Mouse (Mus musculus): Measurements from ENCODE around the gene Omp. TPM values are rescaled to one million over a fixed set of nuclear protein-coding genes. Genes with fewer than 3 reads are reported as not detected.

Gene Omp
- polyA plus RNA-seq, 1 experiment from 2014 or later, result 0.28 TPM

GRCm38 (mm10) chr7:98177929-98178559 is 32.7 kb upstream of the Omp start, which contains the start of gene Capn5:
Gene Capn5, minus strand, starts transcription at chr7:98178274.
- H3K36me3 ChIP-seq, result no peaks in the 10 kb centered on the region
- H3K4me3 ChIP-seq (replicated peaks), result peak within 1 kb of the TSS; percentile 72
- H3K4me1 ChIP-seq (replicated peaks), result peaks cover 18% of the 10 kb centered on the region
- no peak within 1 kb of the TSS for H3K27ac ChIP-seq
- ATAC-seq, result peak; percentile 90
- peak within 1 kb of the TSS; percentile 72 for H3K9ac ChIP-seq (replicated peaks)
- peak within 1 kb of the TSS; percentile 73 for H3K4me2 ChIP-seq (replicated peaks)
- 3% methylated on average over 35 of the region's 44 CpGs for WGBS
- peaks cover 38% of the 10 kb centered on the region for H3K27me3 ChIP-seq
- H3K9me3 ChIP-seq, result no peaks in the 10 kb centered on the region

DNA sequence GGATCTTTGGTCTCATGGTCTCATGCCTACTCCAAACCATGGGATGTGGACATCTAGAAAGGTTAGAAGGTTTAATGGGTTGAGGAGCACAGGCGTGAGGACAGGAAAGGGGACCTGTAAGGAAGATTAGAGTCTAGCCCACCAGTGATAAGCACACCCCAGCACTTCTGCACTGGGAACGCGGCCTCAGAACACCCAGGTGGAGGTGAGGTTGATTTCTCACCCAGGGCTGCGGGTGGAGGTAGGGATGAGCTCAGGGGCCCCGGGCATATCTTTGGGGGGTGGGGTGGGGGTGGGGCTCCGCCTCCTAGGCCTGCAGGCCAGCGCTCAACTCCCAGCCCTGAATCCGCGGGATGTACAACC is 32.2 kb upstream of the Omp start:
- no peaks in the 10 kb centered on the region for H3K9me3 ChIP-seq
- H3K27me3 ChIP-seq, result peaks cover 36% of the 10 kb centered on the region
- peaks cover 18% of the 10 kb centered on the region for H3K4me1 ChIP-seq (replicated peaks)
- WGBS, result 4% methylated on average over 9 of the region's 9 CpGs
- no peak; the same call in 1 of the 2 replicates for ATAC-seq
- peak overlapping the region; percentile 72 for H3K4me3 ChIP-seq (replicated peaks)
- H3K9ac ChIP-seq (replicated peaks), result peak overlapping the region; percentile 72
- no peaks in the 10 kb centered on the region for H3K36me3 ChIP-seq
- H3K27ac ChIP-seq, result no peak overlapping the region
- peak overlapping the region; percentile 73 for H3K4me2 ChIP-seq (replicated peaks)

GRCm38 (mm10) chr7:98177071-98177485 is 31.8 kb upstream of the Omp start:
- Histone ChIP-seq H3K9me3 (no peaks in the 10 kb centered on the region), H3K27ac (no peak overlapping the region), H3K9ac (replicated peaks) (peak overlapping the region; percentile 72), H3K4me1 (replicated peaks) (peaks cover 18% of the 10 kb centered on the region), H3K27me3 (peaks cover 35% of the 10 kb centered on the region), H3K4me2 (replicated peaks) (peak overlapping the region; percentile 73), H3K36me3 (no peaks in the 10 kb centered on the region), H3K4me3 (replicated peaks) (peak overlapping the region; percentile 72)
- WGBS, result 55% methylated on average over 2 of the region's 2 CpGs
- ATAC-seq, result no peak

DNA sequence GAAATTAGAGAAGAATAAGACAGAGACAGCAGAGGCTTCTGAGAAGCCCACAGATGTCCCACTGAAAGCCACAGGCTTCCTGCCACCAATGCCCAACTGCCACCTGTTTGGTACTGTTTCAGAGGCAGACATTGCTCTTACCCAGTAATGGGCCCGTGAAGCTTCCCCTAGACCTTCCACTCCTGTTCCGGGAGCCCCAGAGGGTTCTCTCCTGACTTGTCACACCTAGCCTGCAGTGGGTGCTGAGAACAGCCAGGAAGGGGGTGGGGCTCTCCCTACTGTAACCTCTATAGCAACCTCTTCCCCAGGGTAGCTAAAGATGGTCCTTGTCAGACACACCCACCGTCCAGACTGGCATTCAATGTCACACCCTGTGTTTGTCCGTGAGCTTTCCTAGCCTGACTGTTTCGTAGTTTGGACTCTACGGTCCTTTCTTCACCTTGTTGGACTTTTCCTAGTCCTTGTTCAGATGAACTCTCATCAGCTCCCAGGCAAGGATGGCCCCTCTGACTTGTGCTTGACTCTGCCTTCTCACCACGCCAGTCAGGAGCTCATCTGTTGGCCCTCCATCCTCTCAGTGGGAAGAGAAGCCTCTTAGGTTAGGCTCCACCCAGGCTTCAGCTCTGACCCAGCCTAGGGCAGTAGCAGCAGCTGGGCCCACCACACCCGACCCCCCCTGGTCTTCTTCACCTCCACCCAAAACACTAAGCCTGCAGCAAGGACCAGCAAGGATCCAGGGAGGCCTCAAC is 31.2 kb upstream of the Omp start:
- peak overlapping the region; percentile 73 for H3K4me2 ChIP-seq (replicated peaks)
- no peaks in the 10 kb centered on the region for H3K36me3 ChIP-seq
- H3K9ac ChIP-seq (replicated peaks), result no peak overlapping the region; the same call in 1 of the 2 replicates
- peaks cover 35% of the 10 kb centered on the region for H3K27me3 ChIP-seq
- no peak for ATAC-seq
- H3K27ac ChIP-seq, result no peak overlapping the region
- whole genome bisulfite sequencing, result 79% methylated on average over 8 of the region's 8 CpGs
- H3K4me3 ChIP-seq (replicated peaks), result no peak overlapping the region
- no peaks in the 10 kb centered on the region for H3K9me3 ChIP-seq
- peaks cover 18% of the 10 kb centered on the region for H3K4me1 ChIP-seq (replicated peaks)

GRCm38 (mm10) chr7:98174883-98175755 is 29.8 kb upstream of the Omp start:
- no peaks in the 10 kb centered on the region for H3K9me3 ChIP-seq
- no peaks in the 10 kb centered on the region for H3K36me3 ChIP-seq
- WGBS, result 85% methylated on average over 4 of the region's 4 CpGs
- H3K4me3 ChIP-seq (replicated peaks), result no peak overlapping the region
- H3K4me1 ChIP-seq (replicated peaks), result peaks cover 23% of the 10 kb centered on the region
- H3K27ac ChIP-seq, result no peak overlapping the region
- no peak overlapping the region for H3K9ac ChIP-seq (replicated peaks)
- no peak overlapping the region for H3K4me2 ChIP-seq (replicated peaks)
- no peak for ATAC-seq
- peaks cover 28% of the 10 kb centered on the region for H3K27me3 ChIP-seq

DNA sequence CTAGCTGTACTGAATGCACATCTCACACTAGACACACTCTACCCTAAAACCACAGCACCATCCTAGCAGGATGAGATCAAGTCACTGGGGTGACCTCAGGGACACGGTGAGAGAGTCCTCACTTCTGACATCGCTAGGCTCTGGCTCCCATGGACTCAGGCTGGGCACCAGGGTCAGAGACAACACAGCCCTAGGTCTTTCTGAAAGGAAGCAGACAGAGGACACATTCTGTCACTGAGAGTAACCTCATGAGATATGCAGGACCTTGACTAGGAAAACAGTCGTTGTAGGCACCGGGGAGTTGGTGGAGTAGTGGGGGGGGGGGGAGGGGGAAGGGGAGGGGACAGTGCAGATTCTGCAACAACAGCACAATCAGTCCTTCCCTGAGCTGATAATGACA is 28.1 kb upstream of the Omp start:
- peaks cover 17% of the 10 kb centered on the region for H3K27me3 ChIP-seq
- H3K36me3 ChIP-seq, result no peaks in the 10 kb centered on the region
- ATAC-seq, result no peak
- H3K27ac ChIP-seq, result no peak overlapping the region
- no peak overlapping the region for H3K9ac ChIP-seq (replicated peaks)
- H3K4me1 ChIP-seq (replicated peaks), result peaks cover 22% of the 10 kb centered on the region
- 61% methylated on average over 4 of the region's 4 CpGs for WGBS
- H3K4me2 ChIP-seq (replicated peaks), result no peak overlapping the region
- H3K9me3 ChIP-seq, result no peaks in the 10 kb centered on the region
- H3K4me3 ChIP-seq (replicated peaks), result no peak overlapping the region

DNA sequence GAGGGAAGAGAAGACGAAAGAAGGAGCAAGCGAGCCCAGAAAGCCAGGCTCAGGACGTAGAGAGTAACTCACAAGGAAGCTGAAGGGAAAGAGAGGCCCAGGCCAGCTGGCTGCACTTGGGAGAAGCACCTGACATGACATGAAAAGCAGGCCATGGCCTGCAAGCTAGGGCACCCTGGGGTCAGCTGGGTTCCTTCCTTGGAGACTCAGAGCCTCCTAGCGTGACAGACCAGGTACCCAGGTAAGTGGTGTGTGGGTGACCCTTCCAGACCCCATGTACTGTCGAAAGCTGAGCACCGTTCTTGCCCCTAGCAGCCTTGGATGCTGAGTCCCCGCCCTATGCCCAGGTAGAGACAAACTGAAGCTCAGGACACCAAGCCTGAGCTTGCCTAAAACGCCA is 27.4 kb upstream of the Omp start:
- Histone ChIP-seq H3K9me3 (no peaks in the 10 kb centered on the region), H3K27me3 (peaks cover 17% of the 10 kb centered on the region), H3K4me1 (replicated peaks) (peaks cover 15% of the 10 kb centered on the region; the same call in 1 of the 2 replicates), H3K36me3 (no peaks in the 10 kb centered on the region), H3K4me2 (replicated peaks) (no peak overlapping the region), H3K27ac (no peak overlapping the region), H3K4me3 (replicated peaks) (no peak overlapping the region), H3K9ac (replicated peaks) (no peak overlapping the region)
- no peak for ATAC-seq
- WGBS, result 88% methylated on average over 8 of the region's 8 CpGs

GRCm38 (mm10) chr7:98171141-98172073 is 26.1 kb upstream of the Omp start:
- H3K9ac ChIP-seq (replicated peaks), result peak overlapping the region; percentile 39
- H3K9me3 ChIP-seq, result no peaks in the 10 kb centered on the region
- no peaks in the 10 kb centered on the region for H3K36me3 ChIP-seq
- peaks cover 6% of the 10 kb centered on the region; the same call in 1 of the 2 replicates for H3K4me1 ChIP-seq (replicated peaks)
- H3K27me3 ChIP-seq, result peaks cover 4% of the 10 kb centered on the region; the same call in 1 of the 2 replicates
- WGBS, result 66% methylated on average over 6 of the region's 6 CpGs
- no peak overlapping the region for H3K4me2 ChIP-seq (replicated peaks)
- no peak overlapping the region for H3K27ac ChIP-seq
- peak; percentile 51 for ATAC-seq
- no peak overlapping the region for H3K4me3 ChIP-seq (replicated peaks)

DNA sequence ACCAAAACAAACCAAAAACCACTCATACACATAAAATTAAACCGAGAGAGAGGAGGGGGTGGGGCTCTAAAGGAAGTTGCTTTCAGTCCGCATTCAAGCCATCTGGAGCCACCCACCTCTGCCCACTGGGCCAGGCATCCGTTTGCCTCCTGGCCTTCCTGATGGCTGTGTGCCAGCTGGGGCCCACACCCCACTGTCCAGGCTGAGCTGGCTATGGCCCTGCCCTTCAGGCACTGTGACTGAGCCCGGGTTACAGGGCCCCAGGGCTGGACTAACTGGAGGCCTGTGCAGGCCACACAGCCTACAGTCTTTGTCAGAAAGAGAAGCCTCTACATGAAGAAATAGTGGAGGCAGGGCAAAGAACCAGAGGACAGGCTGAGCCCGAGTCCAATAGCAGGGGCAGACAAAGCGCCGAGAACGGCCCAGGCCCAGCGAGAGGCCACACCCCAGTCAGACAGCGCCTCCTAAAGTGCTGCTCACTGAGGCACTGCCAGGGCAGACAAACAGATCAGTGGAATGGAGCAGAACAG is 19.8 kb upstream of the Omp start:
- H3K9ac ChIP-seq (replicated peaks), result no peak overlapping the region
- H3K9me3 ChIP-seq, result no peaks in the 10 kb centered on the region
- no peak overlapping the region for H3K27ac ChIP-seq
- H3K27me3 ChIP-seq, result 0 out of 2 replicates have a peak, but pooled peaks cover 3% of the 10 kb centered on the region
- peak; percentile 65 for ATAC-seq
- H3K4me2 ChIP-seq (replicated peaks), result no peak overlapping the region
- H3K36me3 ChIP-seq, result peaks cover 7% of the 10 kb centered on the region; the same call in 1 of the 2 replicates
- peaks cover 8% of the 10 kb centered on the region for H3K4me1 ChIP-seq (replicated peaks)
- no peak overlapping the region for H3K4me3 ChIP-seq (replicated peaks)
- WGBS, result 59% methylated on average over 10 of the region's 10 CpGs

GRCm38 (mm10) chr7:98164382-98164998 is 19.2 kb upstream of the Omp start:
- no peaks in the 10 kb centered on the region for H3K9me3 ChIP-seq
- H3K4me1 ChIP-seq (replicated peaks), result peaks cover 8% of the 10 kb centered on the region
- no peak overlapping the region for H3K27ac ChIP-seq
- peaks cover 7% of the 10 kb centered on the region; the same call in 1 of the 2 replicates for H3K36me3 ChIP-seq
- no peak overlapping the region for H3K4me2 ChIP-seq (replicated peaks)
- WGBS, result 76% methylated on average over 9 of the region's 9 CpGs
- no peak for ATAC-seq
- H3K4me3 ChIP-seq (replicated peaks), result no peak overlapping the region
- H3K9ac ChIP-seq (replicated peaks), result no peak overlapping the region
- 0 out of 2 replicates have a peak, but pooled peaks cover 3% of the 10 kb centered on the region for H3K27me3 ChIP-seq
